Mouse (Mus musculus) midbrain, postnatal 0 days (tissue): ENCODE measurements around the gene Smarca2. TPM values are rescaled to one million over a fixed set of nuclear protein-coding genes. Genes with fewer than 3 reads are reported as not detected.

Experiments used
- ATAC-seq: fragments of 200-750 bp; cut with Nextera tagmentation; 2 replicates; pipeline ENCODE4 v1.8.0; 2017; ENCODE audit warnings: moderate number of reproducible peaks, mild to moderate bottlenecking, moderate TSS enrichment, moderate library complexity; ENCODE audit not compliant: low FRiP score
- DNase-seq: peaks from one replicate; pipeline ENCODE4 v3.0.0-alpha.2; 2015; ENCODE audit warnings: low spot score
- H3K27ac ChIP-seq: fragments of 300-500 bp; sonication (generic); 2 replicates; pipeline ENCODE4 v1.5.1; 2014; ENCODE audit warnings: low read depth, mild to moderate bottlenecking, low read length, mixed read lengths
- H3K27me3 ChIP-seq: fragments of 300-500 bp; sonication (generic); 2 replicates; pipeline ENCODE4 v1.6.1; 2014; ENCODE audit warnings: low read length, control low read depth, mixed read lengths; ENCODE audit not compliant: insufficient read depth
- H3K36me3 ChIP-seq: fragments of 300-500 bp; sonication (generic); 2 replicates; pipeline ENCODE4 v1.6.1; 2014; ENCODE audit warnings: low read length, control low read depth, mixed read lengths; ENCODE audit not compliant: insufficient read depth
- H3K4me1 ChIP-seq: fragments of 300-500 bp; sonication (generic); 2 replicates; pipeline ENCODE4 v1.6.1; 2014; ENCODE audit warnings: mild to moderate bottlenecking, control low read depth, antibody characterized with exemption, low read length, mixed read lengths; ENCODE audit not compliant: insufficient read depth
- H3K4me2 ChIP-seq: fragments of 300-500 bp; sonication (generic); 2 replicates; pipeline ENCODE4 v1.6.1; 2014; ENCODE audit warnings: low read depth, mild to moderate bottlenecking, low read length, mixed read lengths; ENCODE audit not compliant: poor library complexity, severe bottlenecking
- H3K4me3 ChIP-seq: fragments of 300-500 bp; sonication (generic); 2 replicates; pipeline ENCODE4 v1.5.1; 2014; ENCODE audit warnings: low read depth, mild to moderate bottlenecking, low read length, moderate library complexity
- H3K9ac ChIP-seq: fragments of 300-500 bp; sonication (generic); replicated peaks from 2 replicates; pipeline ENCODE4 v1.6.1; 2014; ENCODE audit warnings: mild to moderate bottlenecking, low read length, moderate library complexity, mixed read lengths; ENCODE audit not compliant: poor library complexity, severe bottlenecking
- H3K9me3 ChIP-seq: fragments of 300-500 bp; sonication (generic); 2 replicates; pipeline ENCODE4 v1.6.1; 2016; ENCODE audit warnings: low read length, control low read depth
- CTCF ChIP-seq: IDR thresholded peaks from 2 replicates; pipeline ENCODE4 v1.5.1; 2016; ENCODE audit warnings: antibody characterized with exemption, mild to moderate bottlenecking
- WGBS: fragments of 180-500 bp; shearing (Covaris S2); extraction: QIAGEN DNeasy Blood & Tissue Kit; methylation state at CpG from one replicate; pipeline ENCODE4 v1.1.7; 2014; 5-methylcytosine and 5-hydroxymethylcytosine counted together
- polyA plus RNA-seq: library from polyadenylated mRNA; unstranded; fragments of >200 nt; fragmentation: Nextera tagmentation; extraction: Ambion mirVana; gene quantifications from 2 replicates; pipeline ENCODE4 v1.2.1, GENCODE M21; 2015
- total RNA-seq: library from RNA; depleted of rRNA; stranded (reverse); fragments of >200 nt; gene quantifications from 2 replicates; pipeline ENCODE4 v1.2.3, GENCODE M21; 2014

The Smarca2 gene
- total and polyA plus RNA-seq, 2 experiments from 2014 or later, result 138 to 146 TPM

DNA sequence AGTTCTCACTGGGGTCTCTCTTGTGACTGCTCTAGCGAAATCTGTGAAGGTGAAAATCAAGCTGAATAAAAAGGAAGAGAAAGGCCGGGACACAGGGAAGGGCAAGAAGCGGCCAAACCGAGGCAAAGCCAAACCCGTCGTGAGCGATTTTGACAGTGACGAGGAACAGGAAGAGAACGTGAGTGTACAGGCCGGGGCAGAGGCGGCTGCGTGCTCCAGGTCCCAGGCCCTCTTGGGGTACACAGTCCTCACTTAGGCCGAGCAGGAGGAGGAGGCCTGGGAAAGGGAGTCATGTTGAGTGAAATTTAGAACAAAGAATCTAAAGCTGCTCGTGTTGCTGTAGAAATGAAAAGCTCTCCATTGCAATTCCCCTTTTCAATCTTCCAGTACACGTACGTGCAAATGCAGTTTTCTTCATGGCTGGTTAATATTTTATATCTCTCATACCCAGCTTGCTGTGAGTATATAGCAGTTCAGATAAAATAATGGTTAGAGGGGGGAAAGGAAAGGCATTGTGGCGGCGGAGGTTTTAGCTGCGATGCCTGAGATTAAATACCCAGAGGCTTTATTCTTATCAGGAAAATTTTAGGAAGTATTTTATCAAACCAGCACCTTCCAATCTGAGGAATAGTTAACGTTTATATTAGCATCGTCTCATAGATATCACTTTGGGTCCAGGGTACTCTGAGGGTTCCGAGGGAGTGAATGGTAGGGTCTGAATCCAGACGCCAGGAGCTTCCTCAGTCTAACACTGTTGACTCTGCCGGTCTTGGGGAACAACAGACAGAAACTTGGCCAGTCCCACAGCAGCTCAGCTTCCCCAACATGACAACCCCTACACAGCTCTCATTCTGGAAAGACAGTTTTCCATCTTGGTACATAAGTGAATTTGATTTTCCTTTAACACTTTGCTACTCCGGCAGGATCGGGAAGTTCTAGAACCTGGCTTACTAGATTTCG is 171.5 kb downstream of the Smarca2 start:
- Histone ChIP-seq H3K9me3 (no peaks in the 10 kb centered on the region), H3K4me2 (no peak overlapping the region), H3K27me3 (no peaks in the 10 kb centered on the region), H3K4me3 (no peak overlapping the region), H3K27ac (peak overlapping the region; percentile 72), H3K9ac (no peak overlapping the region), H3K36me3 (peaks cover 36% of the 10 kb centered on the region), H3K4me1 (peaks cover 2% of the 10 kb centered on the region)
- WGBS, result 72% methylated on average over 27 of the region's 27 CpGs
- DNase-seq (no peak), ATAC-seq (no peak)
- TF ChIP-seq CTCF, result no peak

DNA sequence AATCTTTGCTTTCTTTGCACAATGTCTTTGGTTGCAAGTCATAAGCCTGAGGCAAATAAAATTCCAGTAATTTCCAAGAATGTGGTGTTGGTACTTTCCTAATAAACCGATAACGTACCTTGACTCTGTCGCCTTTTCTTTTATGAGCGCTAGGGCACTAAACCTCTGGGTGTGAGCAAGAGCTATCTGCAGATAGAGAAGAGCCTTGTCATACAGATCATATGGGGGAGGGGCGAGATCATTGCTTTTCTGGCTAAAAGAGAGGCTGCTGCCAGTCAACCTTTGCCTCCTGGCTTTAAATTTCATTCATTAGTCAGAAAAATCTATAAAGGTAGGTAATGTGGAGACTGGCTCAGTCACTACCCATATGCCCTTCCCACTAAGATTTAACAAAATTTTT is 173.3 kb downstream of the Smarca2 start:
- no peak overlapping the region for H3K4me3 ChIP-seq
- no peaks in the 10 kb centered on the region for H3K9me3 ChIP-seq
- H3K36me3 ChIP-seq, result peaks cover 27% of the 10 kb centered on the region
- H3K4me1 ChIP-seq, result no peaks in the 10 kb centered on the region
- 88% methylated on average over 5 of the region's 5 CpGs for WGBS
- no peak overlapping the region for H3K9ac ChIP-seq
- ATAC-seq, result no peak
- TF ChIP-seq CTCF, result no peak
- no peak overlapping the region for H3K27ac ChIP-seq
- DNase-seq, result no peak
- H3K27me3 ChIP-seq, result no peaks in the 10 kb centered on the region
- H3K4me2 ChIP-seq, result no peak overlapping the region

DNA sequence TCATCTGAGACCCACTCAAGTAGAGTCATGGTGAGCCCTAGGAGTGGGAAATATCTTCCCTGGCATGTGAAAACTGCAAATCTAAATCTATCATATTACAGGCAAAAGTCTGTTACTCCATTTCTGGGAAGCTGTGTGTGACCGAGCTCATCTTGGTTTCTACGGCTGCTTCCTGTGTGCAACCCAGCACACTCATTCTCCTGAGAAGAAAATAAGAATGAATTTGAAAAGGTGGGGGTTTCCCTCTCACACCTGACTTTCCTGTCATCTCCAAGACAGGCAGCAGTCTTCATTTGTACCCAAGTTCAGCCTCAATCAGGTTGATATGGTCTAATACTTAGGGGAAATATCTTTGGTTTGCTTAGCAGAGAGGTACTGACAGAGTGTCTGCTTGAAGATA is 176.4 kb downstream of the Smarca2 start:
- no peak for DNase-seq
- ATAC-seq, result no peak
- H3K9me3 ChIP-seq, result no peaks in the 10 kb centered on the region
- no peak overlapping the region for H3K9ac ChIP-seq
- no peaks in the 10 kb centered on the region for H3K27me3 ChIP-seq
- TF ChIP-seq CTCF, result no peak
- no peak overlapping the region for H3K4me3 ChIP-seq
- H3K27ac ChIP-seq, result no peak overlapping the region
- H3K4me2 ChIP-seq, result no peak overlapping the region
- peaks cover 16% of the 10 kb centered on the region for H3K36me3 ChIP-seq
- WGBS, result 91% methylated on average over 2 of the region's 2 CpGs
- H3K4me1 ChIP-seq, result no peaks in the 10 kb centered on the region

GRCm38 (mm10) chr19:26788446-26788845 is 183.6 kb downstream of the Smarca2 start:
- Histone ChIP-seq H3K4me1 (no peaks in the 10 kb centered on the region), H3K27me3 (no peaks in the 10 kb centered on the region), H3K27ac (no peak overlapping the region), H3K4me3 (no peak overlapping the region), H3K4me2 (no peak overlapping the region), H3K36me3 (no peaks in the 10 kb centered on the region), H3K9ac (no peak overlapping the region), H3K9me3 (no peaks in the 10 kb centered on the region)
- no peak for TF ChIP-seq CTCF
- DNase-seq (no peak), ATAC-seq (no peak)
- WGBS, result 92% methylated on average over 5 of the region's 5 CpGs

DNA sequence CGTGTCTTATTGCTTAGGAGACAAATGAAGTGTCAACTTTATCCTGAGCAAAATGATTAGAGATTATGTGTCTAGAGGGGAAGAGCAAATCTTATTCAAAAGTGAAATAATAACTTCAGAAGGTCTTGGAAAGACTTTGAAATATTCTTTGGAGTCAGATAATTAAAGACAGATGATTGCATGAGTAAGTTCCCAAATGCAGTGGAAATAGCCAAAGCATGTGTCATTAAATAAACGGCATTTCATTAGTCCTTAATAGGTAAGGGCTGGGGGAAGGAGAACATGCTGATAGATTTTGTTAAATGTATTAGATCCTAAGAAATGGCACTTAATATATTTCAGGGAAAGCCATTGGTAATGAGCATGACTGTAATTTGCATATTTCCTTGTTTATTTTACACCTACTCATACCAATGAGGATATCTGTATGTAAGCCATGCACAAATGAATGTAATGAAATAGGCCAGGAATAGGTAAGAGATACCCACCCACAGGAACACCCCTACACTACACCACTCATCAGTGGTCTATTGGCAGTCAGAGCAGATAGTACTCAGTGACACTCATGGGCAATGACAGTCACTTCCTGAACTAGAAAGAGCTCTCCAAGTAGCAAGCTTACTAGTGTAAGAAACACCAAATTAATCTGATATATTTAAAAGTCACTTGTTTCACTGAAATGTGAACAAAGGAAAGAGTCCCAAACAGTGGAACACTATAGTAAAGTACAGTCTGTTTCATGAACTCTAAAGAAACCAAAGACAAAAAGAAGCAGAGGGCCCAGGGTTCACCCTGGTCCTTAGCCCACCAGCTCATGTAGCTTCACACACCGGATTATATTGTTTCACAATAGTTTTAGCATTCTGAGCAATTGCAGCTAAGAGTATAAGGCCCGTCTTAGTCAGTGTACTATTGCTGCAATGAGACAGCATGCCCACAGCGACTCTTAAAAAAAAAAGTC is 185.8 kb downstream of the Smarca2 start:
- Histone ChIP-seq H3K4me3 (no peak overlapping the region), H3K36me3 (no peaks in the 10 kb centered on the region), H3K9me3 (no peaks in the 10 kb centered on the region), H3K27ac (no peak overlapping the region), H3K9ac (no peak overlapping the region), H3K27me3 (no peaks in the 10 kb centered on the region), H3K4me2 (no peak overlapping the region), H3K4me1 (no peaks in the 10 kb centered on the region)
- 79% methylated on average over 5 of the region's 5 CpGs for WGBS
- ATAC-seq, result no peak
- no peak for DNase-seq
- no peak for TF ChIP-seq CTCF
